Mouse (Mus musculus): ENCODE results near the gene Olfr1154. TPM values are rescaled to one million over a fixed set of nuclear protein-coding genes. Genes with fewer than 3 reads are reported as not detected.

Olfr1154 gene
- not detected for total RNA-seq (2022)

GRCm38 (mm10) chr2:87905066-87905465, at the start of gene Olfr1154:
Gene Olfr1154, minus strand, starts transcription at chr2:87905166.
- no peak for DNase-seq

GRCm38 (mm10) chr2:87953000-87953399, 48.0 kb upstream of the Olfr1154 start, which contains the start of gene Olfr1156:
Gene Olfr1156, minus strand, starts transcription at chr2:87953100.
- no peak for DNase-seq

GRCm38 (mm10) chr2:87945037-87945436, 40.1 kb upstream of the Olfr1154 start, which contains the start of gene Olfr1155:
Gene Olfr1155, minus strand, starts transcription at chr2:87945137.
- DNase-seq, result no peak

- no peak for DNase-seq
Measured at GRCm38 (mm10) chr2:87894662-87895061, 10.3 kb downstream of the Olfr1154 start, which contains the start of gene Olfr1153. Gene Olfr1153, plus strand, starts transcription at chr2:87894962.

GRCm38 (mm10) chr2:87866192-87866591, 38.8 kb downstream of the Olfr1154 start, which contains the start of gene Olfr1152:
Gene Olfr1152, plus strand, starts transcription at chr2:87866492.
- no peak for DNase-seq

GRCm38 (mm10) chr2:87855562-87855961, 49.4 kb downstream of the Olfr1154 start, which contains the start of gene Olfr1151:
Gene Olfr1151, plus strand, starts transcription at chr2:87855862.
- DNase-seq, result no peak

Other genes with a start within 250 kb of the Olfr1154 start
- not detected for gene Olfr1134, start 246.7 kb downstream of the Olfr1154 start, total RNA-seq (2022)
- not detected for gene Olfr1135, start 231.5 kb downstream of the Olfr1154 start, total RNA-seq (2022)
- not detected for gene Olfr1136, start 211.2 kb downstream of the Olfr1154 start, total RNA-seq (2022)
- gene Olfr1137, start 192.0 kb downstream of the Olfr1154 start, total RNA-seq (2022), result not detected
- not detected for gene Olfr1138, start 165.2 kb downstream of the Olfr1154 start, total RNA-seq (2022)
- gene Olfr1140, start 161.4 kb downstream of the Olfr1154 start, total RNA-seq (2022), result not detected
- gene Olfr1141, start 151.2 kb downstream of the Olfr1154 start, total RNA-seq (2022), result not detected
- gene Olfr152, start 125.7 kb downstream of the Olfr1154 start, total RNA-seq (2022), result not detected
- gene Olfr1143, start 104.6 kb downstream of the Olfr1154 start, total RNA-seq (2022), result not detected
- gene Olfr1145, start 95.3 kb downstream of the Olfr1154 start, total RNA-seq (2022), result not detected
- not detected for gene Olfr1148, start 74.6 kb downstream of the Olfr1154 start, total RNA-seq (2022)
- not detected for gene Olfr1150-ps1, start 61.2 kb downstream of the Olfr1154 start, total RNA-seq (2022)
- gene Olfr1151, start 49.3 kb downstream of the Olfr1154 start, total RNA-seq (2022), result not detected
- gene Olfr1152, start 38.7 kb downstream of the Olfr1154 start, total RNA-seq (2022), result not detected
- not detected for gene Olfr1153, start 10.2 kb downstream of the Olfr1154 start, total RNA-seq (2022)
- gene Olfr1155, start 40.0 kb upstream of the Olfr1154 start, total RNA-seq (2022), result not detected
- not detected for gene Olfr1156, start 47.9 kb upstream of the Olfr1154 start, total RNA-seq (2022)
- not detected for gene Olfr1157, start 63.1 kb upstream of the Olfr1154 start, total RNA-seq (2022)
- not detected for gene Olfr74, start 69.5 kb upstream of the Olfr1154 start, total RNA-seq (2022)
- not detected for gene Olfr1158, start 84.9 kb upstream of the Olfr1154 start, total RNA-seq (2022)
- gene Olfr1160, start 103.1 kb upstream of the Olfr1154 start, total RNA-seq (2022), result not detected
- gene Olfr1161, start 117.6 kb upstream of the Olfr1154 start, total RNA-seq (2022), result not detected
- not detected for gene Olfr73, start 132.5 kb upstream of the Olfr1154 start, total RNA-seq (2022)
- gene Olfr1162, start 146.0 kb upstream of the Olfr1154 start, total RNA-seq (2022), result not detected
- gene Olfr1163, start 166.7 kb upstream of the Olfr1154 start, total RNA-seq (2022), result not detected
- gene Olfr1164, start 188.8 kb upstream of the Olfr1154 start, total RNA-seq (2022), result not detected
- gene Olfr1166, start 223.1 kb upstream of the Olfr1154 start, total RNA-seq (2022), result not detected